Mouse (Mus musculus): ENCODE measurements around the gene Slc19a1.

Gene Slc19a1

GRCm38 (mm10) chr10:77097006-77097889 lies 65.2 kb downstream of the Slc19a1 start:
- DNase-seq, result no peak

GRCm38 (mm10) chr10:77097890-77098200 lies 65.8 kb downstream of the Slc19a1 start:
- no peak for DNase-seq

- DNase-seq, result no peak
Measured at GRCm38 (mm10) chr10:77098619-77099018, 66.6 kb downstream of the Slc19a1 start.

- no peak for DNase-seq
Measured at GRCm38 (mm10) chr10:77099777-77100176, 67.7 kb downstream of the Slc19a1 start.

- DNase-seq, result no peak
Measured at GRCm38 (mm10) chr10:77103689-77104088, 71.6 kb downstream of the Slc19a1 start.

GRCm38 (mm10) chr10:77104327-77104726 lies 72.3 kb downstream of the Slc19a1 start:
- DNase-seq, result no peak

- no peak for DNase-seq
Measured at GRCm38 (mm10) chr10:77108106-77108505, 76.1 kb downstream of the Slc19a1 start.

GRCm38 (mm10) chr10:77110010-77110409 lies 78.0 kb downstream of the Slc19a1 start:
- no peak for DNase-seq

Measured in right cerebral cortex, adult 18-20 months (tissue).